Mouse (Mus musculus): ENCODE results near the gene Pqlc2. TPM values are rescaled to one million over a fixed set of nuclear protein-coding genes. Genes with fewer than 3 reads are reported as not detected.

Gene Pqlc2
- total RNA-seq (2015; ENCODE audit: low replicate concordance) (4.3 and 10.5 TPM in 2 replicates), total RNA-seq (2017; ENCODE audit: low replicate concordance) (1.1 and 4.5 TPM in 2 replicates)

- ATAC-seq (replicated peaks; ENCODE audit: low FRiP score, poor library complexity, severe bottlenecking) = peak; percentile 93
Observed at GRCm38 (mm10) chr4:139310171-139310898, at the start of gene Pqlc2, which contains the start of gene Akr7a5. Gene Pqlc2, minus strand, starts transcription at chr4:139310708. Gene Akr7a5, plus strand, starts transcription at chr4:139310744.

DNA sequence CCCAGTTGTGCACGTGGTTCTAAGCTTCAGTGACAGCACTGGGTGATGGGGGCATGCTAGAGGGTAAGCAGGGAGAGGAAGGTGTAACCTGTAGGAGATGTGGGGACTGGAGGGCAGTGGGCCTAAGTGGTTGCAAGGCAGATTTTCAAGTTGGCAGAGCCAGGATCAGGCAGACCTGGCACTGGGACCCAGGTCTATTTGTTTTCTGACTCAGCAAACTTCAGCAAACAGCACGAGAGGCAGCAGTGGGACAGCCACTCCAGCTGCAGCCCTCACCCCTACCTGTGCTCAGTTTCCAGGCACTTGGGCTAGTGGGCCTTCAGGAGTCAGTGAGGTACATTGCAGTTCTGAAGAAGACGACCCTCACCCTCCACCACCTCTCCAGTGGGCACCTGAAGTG is 46.7 kb upstream of the Pqlc2 start:
- no peak for ATAC-seq (replicated peaks; ENCODE audit: low FRiP score, poor library complexity, severe bottlenecking)

GRCm38 (mm10) chr4:139352832-139353231 is 42.3 kb upstream of the Pqlc2 start:
- ATAC-seq (replicated peaks; ENCODE audit: low FRiP score, poor library complexity, severe bottlenecking) = peak; percentile 55

- peak; percentile 98 for ATAC-seq (replicated peaks; ENCODE audit: low FRiP score, poor library complexity, severe bottlenecking)
Observed at GRCm38 (mm10) chr4:139351931-139352711, 41.6 kb upstream of the Pqlc2 start, which contains the start of the genes Mrto4, Emc1 and Ubr4. Gene Mrto4, minus strand, starts transcription at chr4:139352576. Gene Emc1, plus strand, starts transcription at chr4:139352587. Gene Ubr4, plus strand, starts transcription at chr4:139352609.

GRCm38 (mm10) chr4:139345416-139346019 is 35.0 kb upstream of the Pqlc2 start:
- ATAC-seq (replicated peaks; ENCODE audit: low FRiP score, poor library complexity, severe bottlenecking) = peak; percentile 58

DNA sequence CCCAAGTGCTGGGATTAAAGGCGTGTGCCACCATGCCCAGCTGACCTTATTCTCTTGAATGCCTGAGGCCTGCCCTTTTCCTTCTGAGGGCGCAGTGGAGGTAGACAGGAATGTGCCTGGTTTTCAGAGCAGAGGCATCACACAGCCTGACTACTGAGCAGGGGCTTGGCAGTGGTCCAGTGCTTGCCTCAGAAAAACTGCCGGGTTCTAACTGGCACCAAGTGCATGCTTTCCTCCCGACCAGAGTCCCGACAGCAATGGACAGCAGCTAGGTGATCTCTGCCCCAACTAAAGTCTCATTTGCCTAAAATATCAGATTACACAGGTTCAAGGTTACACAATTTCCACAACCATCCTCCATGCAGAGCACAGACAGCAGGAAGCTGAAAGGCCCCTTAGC is 33.2 kb upstream of the Pqlc2 start:
- no peak for ATAC-seq (replicated peaks; ENCODE audit: low FRiP score, poor library complexity, severe bottlenecking)

DNA sequence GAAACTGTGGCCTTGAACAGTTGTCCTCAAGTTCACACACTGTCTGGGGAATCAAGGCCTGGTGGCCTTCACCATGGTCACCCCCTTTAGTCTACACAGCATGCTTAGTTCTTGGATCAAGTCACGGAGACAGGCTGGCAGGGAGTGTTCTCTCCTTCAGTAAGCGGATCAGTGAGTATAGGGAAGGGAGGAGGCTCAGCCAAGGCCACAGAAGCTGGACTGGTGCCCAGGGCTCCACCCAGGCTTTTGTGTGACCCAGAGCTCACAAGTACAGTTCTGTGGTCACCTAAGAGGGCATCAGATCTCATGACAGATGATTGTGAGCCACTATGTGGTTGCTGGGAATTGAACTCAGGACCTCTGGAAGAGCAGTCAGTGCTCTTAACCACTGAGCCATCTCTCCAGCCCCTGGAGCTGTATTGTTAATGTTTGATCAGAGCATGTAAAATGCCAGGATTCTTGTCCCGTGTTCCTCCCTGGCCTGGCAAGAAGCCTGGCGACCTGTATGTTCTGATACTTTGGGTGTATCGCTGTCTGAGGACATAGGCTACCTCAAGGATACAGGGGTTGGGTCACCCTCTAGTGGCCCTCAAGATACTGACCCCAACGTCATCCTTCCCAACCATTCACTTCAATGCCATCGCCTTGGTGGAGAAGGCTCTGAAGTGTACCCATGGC is 31.2 kb upstream of the Pqlc2 start:
- ATAC-seq (replicated peaks; ENCODE audit: low FRiP score, poor library complexity, severe bottlenecking) = peak; percentile 39

DNA sequence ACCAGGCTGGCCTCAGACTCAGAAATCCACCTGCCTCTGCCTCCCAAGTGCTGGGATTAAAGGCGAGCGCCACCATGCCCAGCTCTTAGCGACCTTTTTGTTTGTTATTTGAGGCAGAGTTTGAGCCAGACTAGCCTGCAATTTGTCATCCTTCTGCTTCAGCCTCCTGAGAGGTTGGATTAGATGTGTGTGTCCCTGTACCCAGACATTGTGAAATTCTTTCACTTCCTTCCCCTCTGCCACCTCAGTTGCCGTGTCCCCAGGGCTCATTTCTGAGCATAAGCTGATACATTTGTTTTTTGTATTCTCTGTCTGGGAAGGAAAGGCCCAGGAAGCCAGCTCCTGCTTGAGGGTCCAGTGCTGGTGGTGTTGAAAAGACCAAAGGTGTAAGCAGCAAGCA is 30.3 kb upstream of the Pqlc2 start:
- ATAC-seq (replicated peaks; ENCODE audit: low FRiP score, poor library complexity, severe bottlenecking) = no peak

GRCm38 (mm10) chr4:139338145-139338544 is 27.6 kb upstream of the Pqlc2 start:
- no peak for ATAC-seq (replicated peaks; ENCODE audit: low FRiP score, poor library complexity, severe bottlenecking)

DNA sequence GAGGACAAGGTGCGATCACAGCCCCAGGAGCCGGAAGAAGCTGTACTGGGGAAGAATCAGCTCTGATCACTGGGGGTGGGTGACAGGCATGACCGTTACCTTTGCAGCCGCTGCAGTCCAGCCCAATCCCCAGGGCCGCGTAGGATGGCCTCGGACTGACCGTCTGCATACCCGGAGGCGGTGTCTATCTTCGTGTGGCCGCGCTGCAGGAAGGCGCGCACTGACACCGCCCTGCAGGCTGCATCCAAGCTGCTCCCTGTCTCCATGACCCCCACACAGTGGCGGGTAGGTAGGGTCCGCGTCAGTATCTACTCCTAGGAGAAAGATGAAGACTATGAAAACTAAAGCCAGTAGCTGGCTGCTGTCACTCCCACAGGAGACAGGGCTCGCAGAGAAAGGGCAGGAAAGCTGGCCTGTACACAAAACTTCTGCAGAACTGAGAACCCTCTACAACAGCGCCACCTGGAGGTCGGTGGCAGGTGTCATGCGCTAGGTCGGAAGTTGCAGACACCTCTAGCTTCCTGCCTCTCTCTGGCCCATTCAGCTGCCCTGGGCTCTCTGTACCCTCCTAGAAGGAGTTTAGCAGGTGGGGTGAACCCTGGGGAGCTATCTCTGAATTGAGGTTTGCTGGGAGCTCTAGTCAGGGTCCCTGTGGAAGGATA is 26.4 kb upstream of the Pqlc2 start:
- ATAC-seq (replicated peaks; ENCODE audit: low FRiP score, poor library complexity, severe bottlenecking) = peak; percentile 81

DNA sequence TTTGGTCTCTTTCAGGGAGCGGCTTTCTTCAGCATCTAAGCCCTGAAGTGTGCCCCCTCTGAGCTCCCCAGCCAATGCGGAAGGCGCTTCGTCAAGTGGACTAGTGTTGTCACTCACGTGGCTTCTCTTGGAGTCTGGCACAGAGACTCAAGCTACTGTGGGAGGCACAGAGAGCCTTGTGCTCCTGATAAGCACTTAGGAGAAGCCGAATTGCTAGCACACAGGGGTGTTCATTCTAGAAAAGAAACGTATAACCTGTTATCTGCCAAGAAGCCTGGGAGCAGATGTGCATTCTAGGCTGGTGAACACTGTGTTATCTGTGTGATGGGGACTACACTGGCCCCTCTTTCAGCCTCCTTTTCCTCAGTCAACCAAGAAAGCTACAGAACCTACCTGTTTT is 25.0 kb upstream of the Pqlc2 start:
- ATAC-seq (replicated peaks; ENCODE audit: low FRiP score, poor library complexity, severe bottlenecking) = peak; percentile 60

- ATAC-seq (replicated peaks; ENCODE audit: low FRiP score, poor library complexity, severe bottlenecking) = no peak
Observed at GRCm38 (mm10) chr4:139334631-139335295, 24.3 kb upstream of the Pqlc2 start.

- ATAC-seq (replicated peaks; ENCODE audit: low FRiP score, poor library complexity, severe bottlenecking) = peak; percentile 94
Observed at GRCm38 (mm10) chr4:139330605-139331004, 20.1 kb upstream of the Pqlc2 start.

- no peak for ATAC-seq (replicated peaks; ENCODE audit: low FRiP score, poor library complexity, severe bottlenecking)
Observed at GRCm38 (mm10) chr4:139319740-139320139, 9.2 kb upstream of the Pqlc2 start.

- ATAC-seq (replicated peaks; ENCODE audit: low FRiP score, poor library complexity, severe bottlenecking) = no peak
Observed at GRCm38 (mm10) chr4:139318449-139318848, 7.9 kb upstream of the Pqlc2 start.

DNA sequence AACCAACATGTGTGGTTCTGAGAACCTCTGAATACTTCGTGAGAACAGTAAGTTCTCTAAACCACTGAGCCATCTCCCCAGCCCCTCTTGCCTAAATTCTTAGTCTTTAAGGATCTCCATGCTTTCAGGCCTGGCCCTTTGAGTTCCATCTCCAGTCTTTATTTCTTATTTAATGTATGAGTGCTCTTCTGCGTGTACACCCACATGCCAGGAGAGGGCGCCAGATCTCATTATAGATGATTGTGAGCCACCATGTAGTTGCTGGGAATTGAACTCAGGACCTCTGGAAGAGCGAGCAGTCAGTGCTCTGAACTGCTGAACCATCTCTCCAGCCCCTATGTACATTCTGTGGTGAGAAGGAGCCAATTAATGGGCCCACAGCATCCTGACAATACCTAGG is 2.1 kb upstream of the Pqlc2 start:
- ATAC-seq (replicated peaks; ENCODE audit: low FRiP score, poor library complexity, severe bottlenecking) = no peak

GRCm38 (mm10) chr4:139311707-139312106 is 1.2 kb upstream of the Pqlc2 start:
- no peak for ATAC-seq (replicated peaks; ENCODE audit: low FRiP score, poor library complexity, severe bottlenecking)

DNA sequence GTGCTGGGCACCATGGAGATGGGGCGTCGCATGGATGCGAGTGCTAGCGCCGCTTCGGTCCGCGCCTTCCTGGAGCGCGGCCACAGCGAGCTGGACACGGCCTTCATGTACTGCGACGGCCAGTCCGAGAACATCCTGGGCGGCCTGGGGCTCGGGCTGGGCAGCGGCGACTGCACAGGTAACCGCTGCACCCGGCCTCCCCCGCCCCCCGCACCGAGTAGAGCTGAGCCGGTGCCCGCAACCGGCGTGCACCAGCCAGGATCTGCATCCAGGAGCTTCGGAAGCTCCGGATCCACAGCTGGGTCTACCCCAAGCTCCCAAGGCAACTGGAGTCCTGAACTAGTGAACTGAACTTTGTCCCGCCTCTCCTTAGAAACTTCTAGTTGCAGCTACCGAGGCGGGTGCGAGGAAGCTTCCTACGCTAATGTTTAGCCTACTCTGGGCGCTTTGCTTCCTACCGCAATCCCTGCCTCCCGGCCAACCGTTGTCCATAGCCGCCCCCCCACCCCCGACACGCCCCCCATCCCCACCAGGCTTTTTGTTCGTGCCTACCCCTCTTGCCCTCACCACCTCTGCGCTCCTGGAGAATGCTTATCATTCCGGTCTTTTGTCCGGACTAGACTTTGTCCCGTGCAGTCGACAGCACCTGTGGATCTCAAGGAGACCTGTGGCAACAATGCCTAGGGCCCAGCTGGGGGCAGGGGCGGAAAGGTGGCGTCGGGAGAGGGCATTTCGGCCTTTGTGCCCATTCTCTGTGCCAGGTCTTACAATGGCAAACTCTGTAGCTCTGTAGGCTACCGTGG is 592 bp upstream of the Pqlc2 start:
- no peak for ATAC-seq (replicated peaks; ENCODE audit: low FRiP score, poor library complexity, severe bottlenecking)
